Mouse (Mus musculus): ENCODE results near the gene Pde4dip. TPM values are rescaled to one million over a fixed set of nuclear protein-coding genes. Genes with fewer than 3 reads are reported as not detected.
A peak's percentile ranks its signal among the peaks of the same experiment; 100 is the strongest.

Pde4dip gene
- polyA plus RNA-seq, 2 experiments from 2014 or later, result 8.0 to 10.8 TPM

GRCm38 (mm10) chr3:97900516-97901490, 12.3 kb upstream of the Pde4dip start, which contains the start of gene Sec22b:
Gene Sec22b, plus strand, starts transcription at chr3:97901190.
- ATAC-seq, result peak; percentile 98

GRCm38 (mm10) chr3:97898381-97898780, 9.9 kb upstream of the Pde4dip start:
- no peak for ATAC-seq

GRCm38 (mm10) chr3:97894695-97895094, 6.2 kb upstream of the Pde4dip start:
- ATAC-seq, result no peak

- ATAC-seq, result no peak
These were observed 1.7 kb upstream of the Pde4dip start for GRCm38 (mm10) chr3:97890205-97890604.

- ATAC-seq, result no peak
These were observed 731 bp downstream of the Pde4dip start for GRCm38 (mm10) chr3:97887785-97888167.

GRCm38 (mm10) chr3:97881576-97881975, 6.9 kb downstream of the Pde4dip start:
- ATAC-seq, result no peak

- ATAC-seq, result peak; percentile 63
These were observed 9.3 kb downstream of the Pde4dip start for GRCm38 (mm10) chr3:97879222-97879621.

- ATAC-seq, result no peak
These were observed 12.2 kb downstream of the Pde4dip start for GRCm38 (mm10) chr3:97876259-97876658.

GRCm38 (mm10) chr3:97874777-97875176, 13.7 kb downstream of the Pde4dip start:
- no peak for ATAC-seq

GRCm38 (mm10) chr3:97869730-97870129, 18.8 kb downstream of the Pde4dip start:
- no peak for ATAC-seq

- ATAC-seq, result no peak
These were observed 19.8 kb downstream of the Pde4dip start for GRCm38 (mm10) chr3:97868733-97869132.

GRCm38 (mm10) chr3:97868024-97868689, 20.4 kb downstream of the Pde4dip start:
- ATAC-seq, result peak; percentile 69

- no peak for ATAC-seq
These were observed 21.1 kb downstream of the Pde4dip start for GRCm38 (mm10) chr3:97867221-97868023.

GRCm38 (mm10) chr3:97866696-97867095, 21.8 kb downstream of the Pde4dip start:
- no peak for ATAC-seq

GRCm38 (mm10) chr3:97860820-97861451, 27.6 kb downstream of the Pde4dip start:
- ATAC-seq, result no peak

- no peak for ATAC-seq
These were observed 29.1 kb downstream of the Pde4dip start for GRCm38 (mm10) chr3:97859400-97859799.

GRCm38 (mm10) chr3:97854575-97855384, 33.7 kb downstream of the Pde4dip start:
- ATAC-seq, result no peak

- ATAC-seq, result no peak
These were observed 36.7 kb downstream of the Pde4dip start for GRCm38 (mm10) chr3:97851803-97852202.

GRCm38 (mm10) chr3:97847626-97848025, 40.9 kb downstream of the Pde4dip start:
- ATAC-seq, result no peak

GRCm38 (mm10) chr3:97846448-97846847, 42.1 kb downstream of the Pde4dip start:
- ATAC-seq, result no peak

GRCm38 (mm10) chr3:97844821-97845201, 43.7 kb downstream of the Pde4dip start:
- no peak for ATAC-seq

All from activated CD4-positive, CD25-positive, alpha-beta regulatory T cell, adult 4 months (primary cell).